In genomic region chr1:86488326-86488725, GRCm38 (mm10) we compare ENCODE assay signal across 8 mouse cellular contexts. TPM values are rescaled to one million over a fixed set of nuclear protein-coding genes. Genes with fewer than 3 reads are reported as not detected.
DNase-seq lines count a peak whose midpoint lies in the region; ATAC-seq and TF ChIP-seq lines count a peak whose summit lies in the region.

No protein-coding gene starts in this region.

- no peak for TF ChIP-seq CTCF in CH12.LX (conservative IDR thresholded peaks at IDR 0.05 in 1 of 2, IDR thresholded peaks at IDR 0.05 in 1 of 2; ENCODE audit: low read depth in 2 of 2, low read length in 2 of 2)
- TF ChIP-seq CTCF in forebrain, postnatal 0 days (IDR thresholded peaks at IDR 0.05; ENCODE audit: low read depth) = no peak

- H3K79me2 ChIP-seq in CH12.LX (replicated peaks; ENCODE audit: control insufficient read depth, extremely low read depth, insufficient read depth, poor library complexity, severe bottlenecking) = no peaks in the 10 kb centered on the region; the same call in 1 of the 2 replicates

- dilution Hi-C loops in CH12.LX (cut with MboI; ENCODE audit: extremely low pct_ligation_motif_present, extremely low pct_unique_long_range_greater_than_20kb, low sequenced_read_pairs) = no loop called here

- WGBS in forebrain, postnatal 0 days = 52% methylated on average over 7 of the region's 7 CpGs
- WGBS in limb, embryonic 11.5 days = 85% methylated on average over 7 of the region's 7 CpGs
- 43% methylated on average over 7 of the region's 7 CpGs for WGBS in stomach, embryonic 15.5 days

- H3K9ac ChIP-seq in CH12.LX (ENCODE audit: insufficient read depth, low read depth) = peak overlapping the region; percentile 97
- H3K9ac ChIP-seq in forebrain, postnatal 0 days = peak overlapping the region; percentile 74
- peak overlapping the region; percentile 99 for H3K9ac ChIP-seq in limb, embryonic 11.5 days (ENCODE audit: low read length)
- peak overlapping the region; percentile 72; the same call in 1 of the 2 replicates for H3K9ac ChIP-seq in stomach, embryonic 15.5 days

- H3K4me2 ChIP-seq in CH12.LX (ENCODE audit: insufficient read depth, low read depth, poor library complexity, severe bottlenecking) = peak overlapping the region; percentile 84
- H3K4me2 ChIP-seq in forebrain, postnatal 0 days (ENCODE audit: low read depth) = peak overlapping the region; percentile 60
- peak overlapping the region; percentile 86 for H3K4me2 ChIP-seq in limb, embryonic 11.5 days (ENCODE audit: low read depth, severe bottlenecking)
- peak overlapping the region; percentile 75 for H3K4me2 ChIP-seq in stomach, embryonic 15.5 days

- TF ChIP-seq EP300 in CH12.LX (IDR thresholded peaks at IDR 0.05; ENCODE audit: low read length) = no peak

- H3K4me1 ChIP-seq in CH12.LX (ENCODE audit: control insufficient read depth in 1 of 2, insufficient read depth in 2 of 2) = peaks cover 24 to 45% of the 10 kb centered on the region in 2 experiments
- H3K4me1 ChIP-seq in forebrain, postnatal 0 days (ENCODE audit: insufficient read depth) = peaks cover 14% of the 10 kb centered on the region; the same call in 1 of the 2 replicates
- peaks cover 9% of the 10 kb centered on the region; the same call in 1 of the 2 replicates for H3K4me1 ChIP-seq in limb, embryonic 11.5 days (ENCODE audit: control insufficient read depth, insufficient read depth, low read length)
- H3K4me1 ChIP-seq in stomach, embryonic 15.5 days = peaks cover 33% of the 10 kb centered on the region

- TF ChIP-seq RAD21 in CH12.LX (IDR thresholded peaks at IDR 0.05; ENCODE audit: low read depth, low read length) = no peak

- in situ Hi-C loops in CH12.LX (cut with MboI; ENCODE audit: low pct_ligation_motif_present, low pct_unique_long_range_greater_than_20kb, low sequenced_read_pairs) = no loop called here

- no peaks in the 10 kb centered on the region for H3K9me3 ChIP-seq in CH12.LX (replicated peaks; ENCODE audit: low read length)
- H3K9me3 ChIP-seq in forebrain, postnatal 0 days (ENCODE audit: low read length) = no peaks in the 10 kb centered on the region
- H3K9me3 ChIP-seq in limb, embryonic 11.5 days (ENCODE audit: control insufficient read depth, low read length) = no peaks in the 10 kb centered on the region
- H3K9me3 ChIP-seq in stomach, embryonic 15.5 days = no peaks in the 10 kb centered on the region

- H3K27ac ChIP-seq in CH12.LX (ENCODE audit: insufficient read depth, low read depth) = peak overlapping the region; percentile 58; the same call in 1 of the 2 replicates
- H3K27ac ChIP-seq in forebrain, postnatal 0 days (ENCODE audit: low read depth, low read length) = peak overlapping the region; percentile 99
- H3K27ac ChIP-seq in limb, embryonic 11.5 days (replicated peaks; ENCODE audit: low read depth, low read length) = peak overlapping the region; percentile 95
- H3K27ac ChIP-seq in stomach, embryonic 15.5 days = peak overlapping the region; percentile 97

- H3K4me3 ChIP-seq in CH12.LX (replicated peaks in 1 of 3; ENCODE audit: low read depth in 2 of 3, low read length in 2 of 3, poor library complexity in 1 of 3) = peak overlapping the region; percentile 91 to 99 (median 96)
- peak overlapping the region; percentile 41 for H3K4me3 ChIP-seq in forebrain, postnatal 0 days (ENCODE audit: low read depth, low read length)
- H3K4me3 ChIP-seq in limb, embryonic 11.5 days (ENCODE audit: low read depth, low read length) = peak overlapping the region; percentile 65
- peak overlapping the region; percentile 65 for H3K4me3 ChIP-seq in stomach, embryonic 15.5 days (replicated peaks)

- no peaks in the 10 kb centered on the region for H3K27me3 ChIP-seq in CH12.LX (replicated peaks)
- H3K27me3 ChIP-seq in forebrain, postnatal 0 days (ENCODE audit: insufficient read depth, low read length) = no peaks in the 10 kb centered on the region
- H3K27me3 ChIP-seq in limb, embryonic 11.5 days (ENCODE audit: control insufficient read depth, insufficient read depth, low read length) = no peaks in the 10 kb centered on the region
- no peaks in the 10 kb centered on the region for H3K27me3 ChIP-seq in stomach, embryonic 15.5 days (replicated peaks)

- peak; percentile 55 for DNase-seq in cerebellum, adult 9-11 months
- no peak for DNase-seq in cerebellum, postnatal 4 days (ENCODE audit: low spot score in 2 of 2)
- no peak for DNase-seq in CH12.LX (ENCODE audit: extremely low read depth)
- no peak for DNase-seq in forebrain, postnatal 0 days
- DNase-seq in limb, embryonic 11.5 days (ENCODE audit: low spot score) = no peak
- DNase-seq in adrenal gland, postnatal 14 days = no peak

- no peaks in the 10 kb centered on the region for H3K36me3 ChIP-seq in CH12.LX (replicated peaks in 1 of 2; ENCODE audit: control insufficient read depth in 1 of 2, insufficient read depth in 1 of 2, low read length in 1 of 2)
- no peaks in the 10 kb centered on the region for H3K36me3 ChIP-seq in forebrain, postnatal 0 days (ENCODE audit: insufficient read depth)
- H3K36me3 ChIP-seq in limb, embryonic 11.5 days (ENCODE audit: control insufficient read depth, insufficient read depth, low read length) = no peaks in the 10 kb centered on the region
- H3K36me3 ChIP-seq in stomach, embryonic 15.5 days = no peaks in the 10 kb centered on the region

- TF ChIP-seq POLR2A in CH12.LX (IDR thresholded peaks at IDR 0.05; ENCODE audit: low read depth, low read length) = no peak

- ATAC-seq in forebrain, postnatal 0 days = no peak
- ATAC-seq in limb, embryonic 11.5 days (ENCODE audit: insufficient number of reproducible peaks, low FRiP score, low TSS enrichment, low read depth) = no peak
- no peak for ATAC-seq in stomach, embryonic 15.5 days (ENCODE audit: insufficient read depth, low FRiP score, low read depth)
- no peak for ATAC-seq in monocyte, adult 5-6 weeks (replicated peaks; ENCODE audit: insufficient number of reproducible peaks, low FRiP score, low TSS enrichment, poor library complexity, severe bottlenecking)

TF ChIP-seq in CH12.LX, 34 proteins besides CTCF, POLR2A, EP300 and RAD21:
- TF ChIP-seq MAZ (IDR thresholded peaks at IDR 0.05; ENCODE audit: low read depth, low read length) (no peak), CHD1 (IDR thresholded peaks at IDR 0.05; ENCODE audit: low read depth, low read length) (0 out of 2 replicates have a peak, but pooled peaks have one; percentile 3), ZC3H11A (IDR thresholded peaks at IDR 0.05; ENCODE audit: low read depth, low read length) (no peak)

RNA-seq across cellular contexts. Expression of gene Ptma, which starts 38.2 kb away (rescaled TPM):
- total RNA-seq in CH12.LX (2012; rRNA removed) = 2,835 and 3,525 TPM in 2 replicates
- total RNA-seq in CH12.LX (2014; rRNA removed) = 5,060 and 5,084 TPM in 2 replicates
- 4,957 and 5,324 TPM in 2 replicates for polyA plus RNA-seq in CH12.LX (2012; ENCODE audit: insufficient read length, low read depth)
- total RNA-seq in forebrain, postnatal 0 days (2014; rRNA removed) = 1,921 and 1,968 TPM in 2 replicates
- polyA plus RNA-seq in forebrain, postnatal 0 days (2015; fragmentation: Nextera tagmentation; extraction: Ambion mirVana) = 1,724 and 1,908 TPM in 2 replicates
- polyA plus RNA-seq in limb, embryonic 11.5 days (2014; fragmentation: Nextera tagmentation; extraction: Ambion mirVana) = 4,370 and 4,506 TPM in 2 replicates
- 2,449 and 2,521 TPM in 2 replicates for polyA plus RNA-seq in stomach, embryonic 15.5 days (2015; fragmentation: Nextera tagmentation; extraction: Ambion mirVana)
- total RNA-seq in monocyte, adult 5-6 weeks (2017) = 2,048 to 2,960 TPM (median 2,606 TPM) in 3 replicates
- 806 and 848 TPM in 2 replicates for total RNA-seq in adrenal gland, postnatal 14 days (2021)

Comparison
In these comparisons a context has a peak if more than half of its experiments do, and no peak if none do; other contexts are left out.
1. H3K4me3 ChIP-seq: peak in every context shown above with its lines; median percentile 96 in CH12.LX; 65 in limb, embryonic 11.5 days; 65 in stomach, embryonic 15.5 days; 41 in forebrain, postnatal 0 days.